Mouse (Mus musculus): Measurements from ENCODE around the gene Nags.
"Not testable (repeated sequence)": the region's sequence is repeated elsewhere in the genome, so short reads cannot be mapped to it uniquely, and the experiment has no call there.

Gene Nags

DNA sequence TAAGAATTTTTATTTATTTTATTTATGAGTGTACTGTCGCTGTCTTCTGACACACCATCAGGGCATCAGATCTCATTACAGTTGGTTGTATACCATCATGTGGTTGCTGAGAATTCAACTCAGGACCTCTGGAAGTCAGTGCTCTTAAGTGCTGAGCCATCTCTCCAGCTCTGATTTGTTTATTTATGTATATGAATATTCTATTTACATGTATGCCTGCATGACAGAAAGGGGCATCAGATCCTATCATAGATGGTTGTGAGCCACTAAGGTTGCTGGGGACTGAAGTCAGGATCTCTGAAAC is 11.4 kb downstream of the Nags start:
- DNase-seq (ENCODE audit: low spot score), result no peak

DNA sequence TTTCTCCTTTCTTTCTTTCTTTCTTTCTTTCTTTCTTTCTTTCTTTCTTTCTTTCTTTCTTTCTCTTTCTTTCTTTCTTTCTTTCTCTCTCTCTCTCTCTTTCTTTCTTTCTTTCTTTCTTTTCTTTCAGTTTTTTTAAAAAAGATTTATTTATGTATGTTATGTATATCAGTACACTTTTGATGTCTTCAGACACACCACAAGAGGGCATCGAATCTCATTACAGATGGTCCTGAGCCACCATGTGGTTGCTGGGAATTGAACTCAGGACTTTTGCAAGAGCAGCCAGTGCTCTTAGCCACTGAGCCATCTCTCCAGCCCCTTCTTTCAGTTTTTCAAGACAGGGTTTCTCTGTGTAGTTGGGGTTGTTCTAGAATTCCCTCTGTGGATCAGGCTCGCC is 12.7 kb downstream of the Nags start:
- DNase-seq (ENCODE audit: low spot score), result not testable (repeated sequence)

DNA sequence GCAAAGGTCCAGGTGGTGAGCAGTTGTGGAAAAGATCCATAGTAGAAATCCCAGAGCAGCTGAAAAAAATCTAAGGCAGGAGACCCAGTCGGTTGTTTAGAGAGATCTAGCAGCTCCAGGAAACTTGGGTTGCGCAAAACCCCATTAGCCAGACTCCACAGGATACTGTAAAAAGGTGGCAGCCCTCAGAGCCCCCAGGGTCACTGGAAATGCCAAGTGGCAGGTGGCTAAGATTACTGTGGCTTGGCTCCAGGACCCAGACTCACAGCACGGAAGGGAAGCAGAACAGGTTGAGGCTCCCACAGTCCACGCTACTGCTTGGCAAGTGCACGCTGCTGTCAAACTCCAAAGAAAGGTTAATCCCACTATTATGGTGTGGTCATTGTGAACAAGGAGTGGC is 14.5 kb downstream of the Nags start:
- DNase-seq (ENCODE audit: low spot score), result no peak

GRCm38 (mm10) chr11:102165971-102166722 is 20.8 kb downstream of the Nags start:
- DNase-seq (ENCODE audit: low spot score), result no peak

GRCm38 (mm10) chr11:102167539-102167938 is 22.2 kb downstream of the Nags start:
- DNase-seq (ENCODE audit: low spot score), result no peak

DNA sequence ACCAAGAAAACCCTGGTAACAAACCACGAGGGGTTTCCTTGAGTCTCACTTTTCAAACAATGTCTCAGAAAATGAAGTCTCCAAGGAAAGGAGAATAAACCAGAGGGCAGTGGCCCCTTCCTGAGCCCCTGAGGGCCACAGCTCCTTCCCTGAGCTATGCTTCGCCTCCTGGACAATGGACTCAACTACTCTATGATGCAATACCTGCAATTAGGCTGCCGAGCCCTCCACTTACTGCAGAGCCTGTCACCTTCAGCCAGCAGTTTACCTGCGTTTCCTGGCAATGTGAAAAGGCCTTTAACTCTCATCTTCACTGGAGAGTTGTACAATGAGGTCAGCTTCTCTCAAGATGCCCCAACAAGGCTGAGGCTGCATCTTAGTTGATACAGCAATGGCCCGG is 23.4 kb downstream of the Nags start:
- DNase-seq (ENCODE audit: low spot score), result no peak

DNA sequence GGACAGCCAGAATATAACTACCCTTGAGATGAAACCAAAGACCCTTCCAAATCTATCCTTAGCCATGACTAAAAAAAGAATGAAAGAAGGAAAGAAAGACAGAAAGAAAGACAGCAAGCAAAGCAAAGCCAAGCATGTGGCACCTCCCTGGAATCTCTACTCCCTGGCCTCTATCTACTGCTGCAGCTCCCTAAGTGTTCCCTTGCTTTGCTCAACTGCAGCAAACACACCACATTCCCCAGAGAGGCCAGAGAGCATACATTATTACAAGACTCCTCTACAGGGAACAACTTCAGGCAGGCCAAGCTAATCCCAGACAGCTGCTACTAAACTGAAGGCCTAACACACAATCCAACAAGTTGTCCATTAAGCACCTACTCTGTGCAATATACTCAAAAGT is 34.5 kb downstream of the Nags start:
- DNase-seq (ENCODE audit: low spot score), result no peak

- no peak for DNase-seq (ENCODE audit: low spot score)
These were observed 38.9 kb downstream of the Nags start for GRCm38 (mm10) chr11:102184253-102184645.

- peak; percentile 81 for DNase-seq (ENCODE audit: low spot score)
These were observed 39.6 kb downstream of the Nags start, which contains the start of gene Lsm12 for GRCm38 (mm10) chr11:102184646-102185495. TSS of gene Lsm12 (minus strand) at chr11:102185296.

DNA sequence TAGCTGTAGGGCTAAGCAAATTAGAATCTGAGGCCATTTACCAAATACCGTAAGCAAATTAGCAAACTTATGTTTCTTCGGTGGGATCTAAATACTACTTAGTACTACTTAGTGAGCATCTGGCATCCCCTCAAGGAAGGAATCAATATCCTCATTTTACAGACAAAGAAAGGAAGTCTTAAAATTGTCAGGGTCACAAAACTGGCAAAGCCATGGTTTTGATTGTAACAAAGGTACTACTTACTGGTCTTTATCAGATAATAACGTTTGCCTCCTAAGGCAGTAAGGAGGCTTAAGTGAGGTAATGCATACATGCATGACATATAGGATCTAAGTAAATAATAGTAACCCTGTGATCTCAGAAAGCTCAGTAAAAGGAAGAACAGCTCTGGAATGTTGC is 40.4 kb downstream of the Nags start:
- DNase-seq (ENCODE audit: low spot score), result no peak

GRCm38 (mm10) chr11:102186235-102186634 is 40.9 kb downstream of the Nags start:
- DNase-seq (ENCODE audit: low spot score), result no peak

GRCm38 (mm10) chr11:102188980-102189379 is 43.7 kb downstream of the Nags start:
- DNase-seq (ENCODE audit: low spot score), result no peak

- DNase-seq (ENCODE audit: low spot score), result peak; percentile 91
These were observed 44.4 kb downstream of the Nags start, which contains the start of gene G6pc3 for GRCm38 (mm10) chr11:102189461-102190436. TSS of gene G6pc3 (plus strand) at chr11:102189620.

DNA sequence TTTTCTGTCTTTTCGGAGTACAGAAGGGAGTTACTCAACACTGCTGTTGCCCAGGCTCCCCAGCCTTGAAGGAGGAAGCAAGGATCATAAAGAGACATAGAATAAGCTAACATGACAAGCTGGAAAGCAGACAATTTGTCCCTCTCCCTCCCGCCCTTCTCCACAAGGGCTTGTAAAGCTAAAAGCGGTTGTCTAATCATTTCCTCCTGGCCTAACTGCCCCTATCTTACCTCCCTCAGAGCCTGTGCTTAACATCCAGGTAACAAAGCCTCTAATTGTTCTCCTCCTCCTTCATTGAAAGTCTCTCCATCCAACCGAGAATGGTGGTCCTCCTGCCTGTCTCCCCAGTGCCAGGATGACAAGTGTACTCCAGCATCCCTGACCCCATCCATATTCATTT is 45.5 kb downstream of the Nags start:
- no peak for DNase-seq (ENCODE audit: low spot score)

DNA sequence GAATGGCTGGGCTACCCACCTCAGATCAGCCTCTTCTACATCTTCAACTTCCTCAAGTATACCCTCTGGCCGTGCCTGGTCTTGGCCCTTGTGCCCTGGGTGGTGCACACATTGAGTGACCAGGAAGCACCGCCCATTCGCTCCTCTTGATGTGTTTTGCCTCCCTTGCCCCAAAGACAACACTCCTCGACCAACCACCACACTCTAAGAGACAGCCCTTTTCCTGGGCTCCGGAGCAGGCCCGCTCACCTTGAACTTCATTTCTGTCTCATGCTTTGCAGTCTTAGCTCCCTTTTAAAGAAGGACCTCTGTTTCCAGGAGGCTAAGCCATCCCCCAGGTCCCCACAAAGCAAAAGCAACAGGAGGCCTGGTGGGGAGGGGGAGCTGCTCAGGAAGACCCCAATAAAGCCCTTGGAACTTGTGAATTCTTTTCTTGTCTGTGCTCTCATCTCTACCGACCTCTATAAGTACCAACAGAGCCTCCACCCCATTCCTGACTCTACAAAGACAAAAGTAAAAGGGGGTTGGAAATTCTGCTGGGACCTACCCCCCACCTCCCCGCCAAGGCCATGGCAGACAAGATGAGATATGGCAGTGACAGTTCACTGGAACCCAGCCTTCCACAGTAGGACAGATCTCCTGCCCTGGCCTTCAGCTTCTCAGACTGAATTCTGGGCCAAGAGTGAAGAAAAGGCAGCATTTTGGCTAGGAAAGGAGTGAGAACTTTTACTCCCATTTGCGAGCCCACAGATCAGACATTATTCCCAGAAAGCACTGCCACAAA is 48.5 kb downstream of the Nags start:
- no peak for DNase-seq (ENCODE audit: low spot score)

GRCm38 (mm10) chr11:102196018-102196797 is 50.9 kb downstream of the Nags start:
- no peak for DNase-seq (ENCODE audit: low spot score)

- DNase-seq (ENCODE audit: low spot score), result no peak
These were observed 52.9 kb downstream of the Nags start for GRCm38 (mm10) chr11:102198245-102198644.

Data from left cerebral cortex, adult 11 months (tissue).